Mouse (Mus musculus) limb, embryonic 14.5 days (tissue): ENCODE measurements around the gene Defb23. TPM values are rescaled to one million over a fixed set of nuclear protein-coding genes. Genes with fewer than 3 reads are reported as not detected.

Experiments used
- ATAC-seq: fragments of 200-750 bp; cut with Nextera tagmentation; 2 replicates; pipeline ENCODE4 v1.8.0; 2017; ENCODE audit warnings: low read depth, moderate number of reproducible peaks, moderate TSS enrichment; ENCODE audit not compliant: low FRiP score
- DNase-seq: peaks from one replicate; pipeline ENCODE4 v3.0.0-alpha.2; 2015; ENCODE audit warnings: low spot score
- H3K27ac ChIP-seq: fragments of 300-500 bp; sonication (generic); replicated peaks from 2 replicates; pipeline ENCODE4 v1.5.1; 2014; ENCODE audit warnings: low read depth, mild to moderate bottlenecking, low read length, moderate library complexity, mixed read lengths
- H3K27me3 ChIP-seq: fragments of 300-500 bp; sonication (generic); 2 replicates; pipeline ENCODE4 v1.6.1; 2014; ENCODE audit warnings: low read length, mixed read lengths; ENCODE audit not compliant: control insufficient read depth, insufficient read depth
- H3K36me3 ChIP-seq: fragments of 300-500 bp; sonication (generic); 2 replicates; pipeline ENCODE4 v1.6.1; 2014; ENCODE audit warnings: mild to moderate bottlenecking, low read length, moderate library complexity, mixed read lengths; ENCODE audit not compliant: control insufficient read depth, insufficient read depth
- H3K4me1 ChIP-seq: fragments of 300-500 bp; sonication (generic); 2 replicates; pipeline ENCODE4 v1.6.1; 2014; ENCODE audit warnings: antibody characterized with exemption, low read length, mixed read lengths; ENCODE audit not compliant: control insufficient read depth, insufficient read depth
- H3K4me2 ChIP-seq: fragments of 300-500 bp; sonication (generic); replicated peaks from 2 replicates; pipeline ENCODE4 v1.6.1; 2014; ENCODE audit warnings: low read depth, mild to moderate bottlenecking, low read length, moderate library complexity; ENCODE audit not compliant: severe bottlenecking
- H3K4me3 ChIP-seq: fragments of 300-500 bp; sonication (generic); replicated peaks from 2 replicates; pipeline ENCODE4 v1.5.1; 2014; ENCODE audit warnings: low read length
- H3K9ac ChIP-seq: fragments of 300-500 bp; sonication (generic); 2 replicates; pipeline ENCODE4 v1.6.1; 2014; ENCODE audit warnings: mild to moderate bottlenecking, low read depth, low read length, moderate library complexity; ENCODE audit not compliant: severe bottlenecking
- H3K9me3 ChIP-seq: fragments of 300-500 bp; sonication (generic); 2 replicates; pipeline ENCODE4 v1.6.1; 2016; ENCODE audit warnings: low read length; ENCODE audit not compliant: control insufficient read depth
- POLR2A ChIP-seq: fragments of 200-500 bp; IDR thresholded peaks from 2 replicates; pipeline ENCODE4 v1.8.0; 2012; ENCODE audit warnings: inconsistent platforms, mild to moderate bottlenecking, moderate library complexity, borderline replicate concordance; ENCODE audit not compliant: insufficient read depth, insufficient read length; ENCODE audit errors: extremely low read depth
- WGBS: fragments of 180-500 bp; shearing (Covaris S2); extraction: QIAGEN DNeasy Blood & Tissue Kit; methylation state at CpG from one replicate; pipeline ENCODE4 v1.1.7; 2014; 5-methylcytosine and 5-hydroxymethylcytosine counted together
- polyA plus RNA-seq, 2 experiments: library from polyadenylated mRNA; depleted of rRNA in 1 of 2; stranded (reverse) in 1 of 2; unstranded in 1 of 2; fragments of >200 nt; fragmentation: Nextera tagmentation in 1 of 2; extraction: Ambion mirVana in 1 of 2; gene quantifications; 2 replicates each; pipeline versions ENCODE4 v1.2.1 to v1.2.3; 2012 to 2014

Defb23 gene
- polyA plus RNA-seq, 2 experiments, result not detected

- no peak for TF ChIP-seq POLR2A
- Histone ChIP-seq H3K27ac (no peak overlapping the region), H3K9ac (no peak overlapping the region), H3K4me2 (no peak overlapping the region), H3K27me3 (no peaks in the 10 kb centered on the region), H3K4me3 (no peak overlapping the region), H3K4me1 (no peaks in the 10 kb centered on the region), H3K36me3 (no peaks in the 10 kb centered on the region), H3K9me3 (no peaks in the 10 kb centered on the region)
- DNase-seq (no peak), ATAC-seq (no peak)
- WGBS, result 62% methylated on average over 6 of the region's 6 CpGs
Measured at GRCm38 (mm10) chr2:152498020-152498419, 33.6 kb upstream of the Defb23 start.

- no peak overlapping the region for H3K4me2 ChIP-seq
- H3K36me3 ChIP-seq, result no peaks in the 10 kb centered on the region
- H3K27ac ChIP-seq, result no peak overlapping the region
- ATAC-seq (no peak), DNase-seq (no peak)
- 69% methylated on average over 6 of the region's 6 CpGs for WGBS
- H3K9ac ChIP-seq, result no peak overlapping the region
- no peaks in the 10 kb centered on the region for H3K4me1 ChIP-seq
- H3K4me3 ChIP-seq, result no peak overlapping the region
- H3K9me3 ChIP-seq, result no peaks in the 10 kb centered on the region
- TF ChIP-seq POLR2A, result no peak
- no peaks in the 10 kb centered on the region for H3K27me3 ChIP-seq
Measured at GRCm38 (mm10) chr2:152493151-152493550, 28.7 kb upstream of the Defb23 start.

DNA sequence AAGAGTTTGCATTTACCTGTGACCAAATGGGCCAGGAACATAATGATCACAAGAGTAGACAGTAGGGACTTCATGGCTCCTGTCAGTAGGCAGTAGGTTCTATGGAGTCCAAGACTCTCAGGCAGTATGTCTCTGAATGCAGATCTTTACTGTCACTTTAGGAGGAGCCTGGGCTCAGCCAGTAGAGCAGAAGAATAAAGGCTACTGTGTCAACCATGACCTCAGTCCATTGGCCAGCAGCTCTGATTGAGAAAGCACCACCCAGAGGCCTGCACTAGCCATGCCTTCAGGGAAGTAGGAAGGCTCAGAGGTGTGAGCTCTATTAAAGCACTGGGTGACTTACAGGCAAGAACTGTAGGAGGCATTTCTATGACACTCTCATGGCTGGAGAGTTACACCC, 25.6 kb upstream of the Defb23 start, which contains the start of gene Defb22:
Defb22 (minus strand) TSS at position 101 of the 400 bp plus-strand sequence.
- ATAC-seq, result no peak
- Histone ChIP-seq H3K9me3 (no peaks in the 10 kb centered on the region), H3K4me3 (no peak within 1 kb of the TSS), H3K9ac (no peak within 1 kb of the TSS), H3K27me3 (no peaks in the 10 kb centered on the region), H3K36me3 (no peaks in the 10 kb centered on the region), H3K27ac (no peak within 1 kb of the TSS), H3K4me2 (no peak within 1 kb of the TSS), H3K4me1 (no peaks in the 10 kb centered on the region)
- no peak for DNase-seq
- TF ChIP-seq POLR2A, result no peak

DNA sequence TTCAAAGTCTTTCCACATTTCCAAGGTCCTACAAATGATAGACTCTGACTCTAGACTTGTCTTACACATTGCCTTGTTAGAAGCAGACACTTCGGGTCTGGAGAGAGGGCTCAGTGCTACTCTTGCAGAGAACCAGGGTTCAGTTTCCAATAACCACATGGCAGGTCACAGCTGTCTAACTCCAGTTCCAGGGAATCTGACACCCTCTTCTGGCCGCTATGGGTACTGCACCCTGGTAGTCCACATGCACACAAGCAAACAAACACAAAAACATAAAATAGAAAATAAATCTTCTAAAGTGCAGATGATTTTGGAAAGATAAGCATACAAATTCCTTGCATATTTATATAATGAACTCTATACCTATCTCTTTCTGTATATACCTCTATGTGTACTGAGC, 22.6 kb upstream of the Defb23 start:
- H3K27ac ChIP-seq, result no peak overlapping the region
- no peaks in the 10 kb centered on the region for H3K4me1 ChIP-seq
- no peak for TF ChIP-seq POLR2A
- H3K4me2 ChIP-seq, result no peak overlapping the region
- no peak overlapping the region for H3K9ac ChIP-seq
- no peaks in the 10 kb centered on the region for H3K27me3 ChIP-seq
- no peaks in the 10 kb centered on the region for H3K36me3 ChIP-seq
- no peaks in the 10 kb centered on the region for H3K9me3 ChIP-seq
- no peak overlapping the region for H3K4me3 ChIP-seq
- DNase-seq, result no peak
- no peak for ATAC-seq
- 63% methylated on average over 2 of the region's 2 CpGs for WGBS

DNA sequence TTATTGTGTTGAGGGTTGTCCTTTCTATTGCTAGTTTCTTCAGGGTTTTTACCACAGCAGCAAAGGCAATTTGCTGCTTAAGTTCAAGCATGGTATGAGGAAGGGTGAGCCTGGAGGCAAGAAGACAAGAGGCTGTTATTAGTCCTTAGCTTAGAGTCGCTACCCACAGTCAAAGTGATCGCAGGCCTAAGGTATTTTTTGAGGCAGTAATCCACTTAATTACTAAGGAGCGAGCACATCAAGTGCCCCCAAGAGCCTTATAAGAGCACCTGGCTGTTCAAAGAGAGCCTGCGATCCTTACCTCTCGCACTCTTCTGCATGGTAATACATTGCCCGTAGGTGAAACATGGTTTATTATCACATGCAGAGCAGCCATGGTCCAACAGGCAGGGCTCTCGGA, 17.3 kb upstream of the Defb23 start:
- H3K4me3 ChIP-seq, result no peak overlapping the region
- WGBS, result 61% methylated on average over 7 of the region's 7 CpGs
- no peaks in the 10 kb centered on the region for H3K9me3 ChIP-seq
- no peaks in the 10 kb centered on the region for H3K27me3 ChIP-seq
- ATAC-seq, result no peak
- DNase-seq, result no peak
- TF ChIP-seq POLR2A, result no peak
- no peak overlapping the region for H3K9ac ChIP-seq
- no peak overlapping the region for H3K4me2 ChIP-seq
- no peaks in the 10 kb centered on the region for H3K4me1 ChIP-seq
- H3K27ac ChIP-seq, result no peak overlapping the region
- H3K36me3 ChIP-seq, result no peaks in the 10 kb centered on the region

DNA sequence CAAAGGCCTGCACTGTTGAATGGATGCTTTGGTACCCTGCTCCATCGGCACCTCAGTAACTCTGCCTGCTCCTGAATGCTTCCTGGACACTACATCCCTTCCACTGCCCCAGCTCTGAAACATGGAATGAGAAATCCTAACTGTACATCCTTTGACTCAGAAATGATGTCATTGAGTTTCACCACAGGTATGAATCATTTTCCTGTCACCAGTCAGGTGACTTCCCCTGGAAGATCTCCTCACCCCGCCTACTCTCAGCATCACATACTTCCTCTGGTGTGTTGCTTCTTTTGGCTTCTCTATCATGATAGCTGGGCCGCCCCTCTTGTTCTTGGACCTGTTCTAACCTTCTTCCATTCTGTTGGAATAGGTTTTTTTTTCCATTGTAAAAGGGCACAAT, 16.5 kb upstream of the Defb23 start:
- ATAC-seq, result no peak
- Histone ChIP-seq H3K36me3 (no peaks in the 10 kb centered on the region), H3K27me3 (no peaks in the 10 kb centered on the region), H3K4me2 (no peak overlapping the region), H3K9ac (no peak overlapping the region), H3K4me3 (no peak overlapping the region), H3K9me3 (no peaks in the 10 kb centered on the region), H3K27ac (no peak overlapping the region), H3K4me1 (no peaks in the 10 kb centered on the region)
- 92% methylated on average over 3 of the region's 3 CpGs for WGBS
- TF ChIP-seq POLR2A, result no peak
- no peak for DNase-seq
